Mouse (Mus musculus) E14TG2a.4 (cell line): ENCODE results near the gene Nrf1.

ENCODE experiments used
- CTCF ChIP-seq: conservative IDR thresholded peaks from 2 replicates; pipeline ENCODE4 v1.5.1; 2014; ENCODE audit warnings: low read length
- NANOG ChIP-seq: IDR thresholded peaks from 2 replicates; pipeline ENCODE4 v1.6.1; 2014; ENCODE audit warnings: borderline replicate concordance, low read length, mixed read lengths
- POU5F1 ChIP-seq: IDR thresholded peaks from 2 replicates; pipeline ENCODE4 v1.6.1; 2014; ENCODE audit warnings: low read length, borderline replicate concordance

- TF ChIP-seq CTCF, result no peak
- no peak for TF ChIP-seq POU5F1
- TF ChIP-seq NANOG, result no peak
Measured at GRCm38 (mm10) chr6:30066746-30067145, 19.0 kb downstream of the Nrf1 start.
